In the genomic region with DNA sequence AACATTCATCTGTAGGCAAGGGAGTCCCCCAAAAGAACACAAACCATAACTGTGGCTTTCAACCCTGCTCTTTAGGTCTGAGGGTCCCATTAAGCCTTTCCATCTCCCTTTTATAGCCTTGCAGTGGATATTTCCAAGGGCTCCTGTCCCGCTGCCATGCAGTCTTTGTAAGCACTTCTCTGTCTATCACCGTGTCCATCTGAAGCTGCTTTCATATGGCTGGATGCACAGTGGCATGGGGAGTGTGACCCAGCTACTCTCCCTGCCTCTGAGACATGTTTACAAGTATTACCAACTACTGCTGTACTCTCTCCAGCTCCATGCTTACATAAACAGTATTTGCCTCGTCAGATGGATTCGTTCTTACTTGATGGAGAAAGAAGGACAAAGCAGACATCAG, we compare ENCODE assay signal across 33 mouse cellular contexts.
"Had no signal": no experiment of that assay in that cellular context is flagged by ENCODE, and none has a peak within 500 bp of the region (broad histone marks: within the 10 kb centered on the region; RNA-seq: fewer than 3 reads in every experiment).

No protein-coding gene starts in this region.

- H3K4me2 ChIP-seq: heart, embryonic 11.5 days; heart, embryonic 12.5 days; heart, embryonic 13.5 days; heart, embryonic 15.5 days; hindbrain, embryonic 12.5 days; hindbrain, embryonic 13.5 days; hindbrain, embryonic 14.5 days; hindbrain, embryonic 15.5 days; intestine, embryonic 15.5 days; kidney, embryonic 15.5 days had no signal

- H3K9ac ChIP-seq: heart, embryonic 12.5 days; heart, embryonic 13.5 days; heart, embryonic 15.5 days; hindbrain, embryonic 12.5 days; hindbrain, embryonic 13.5 days; hindbrain, embryonic 14.5 days; hindbrain, embryonic 15.5 days; intestine, embryonic 15.5 days; kidney, embryonic 15.5 days had no signal

- H3K27me3 ChIP-seq: heart, embryonic 12.5 days; heart, embryonic 13.5 days; heart, embryonic 15.5 days; hindbrain, embryonic 12.5 days; hindbrain, embryonic 13.5 days; hindbrain, embryonic 15.5 days; intestine, embryonic 15.5 days; kidney, embryonic 15.5 days had no signal

- H3K9me3 ChIP-seq: heart, embryonic 12.5 days; heart, embryonic 13.5 days; heart, embryonic 15.5 days; hindbrain, embryonic 10.5 days; hindbrain, embryonic 12.5 days; hindbrain, embryonic 13.5 days; hindbrain, embryonic 15.5 days; intestine, embryonic 15.5 days; kidney, embryonic 15.5 days had no signal

- H3K4me1 ChIP-seq: hindbrain, embryonic 10.5 days; hindbrain, embryonic 12.5 days; hindbrain, embryonic 13.5 days; intestine, embryonic 15.5 days had no signal

- H3K27ac ChIP-seq: heart, embryonic 15.5 days; hindbrain, embryonic 10.5 days; hindbrain, embryonic 12.5 days; hindbrain, embryonic 13.5 days; hindbrain, embryonic 14.5 days; hindbrain, embryonic 15.5 days; hindbrain, postnatal 0 days; intestine, embryonic 15.5 days; kidney, embryonic 15.5 days; kidney, postnatal 0 days; layer of hippocampus, adult 2 months; left cerebral cortex, adult 2 months had no signal

- DNase-seq: heart, postnatal 14 days; heart, postnatal 36 days; heart, postnatal 4 days; kidney, adult 11 months; kidney, adult 18-20 months; kidney, adult 8-10 months; kidney, adult 9 months; kidney, postnatal 10 days; kidney, postnatal 14 days; kidney, postnatal 25 days; kidney, postnatal 36 days; kidney, postnatal 4 days; layer of hippocampus, adult 9-11 months; layer of hippocampus, postnatal 36 days had no signal

- H3K4me3 ChIP-seq: heart, embryonic 12.5 days; heart, embryonic 13.5 days; heart, embryonic 15.5 days; hindbrain, embryonic 10.5 days; hindbrain, embryonic 12.5 days; hindbrain, embryonic 13.5 days; hindbrain, embryonic 15.5 days; intestine, embryonic 15.5 days; kidney, embryonic 15.5 days; layer of hippocampus, adult 2 months; left cerebral cortex, adult 2 months had no signal

- ATAC-seq: hindbrain, embryonic 16.5 days; hindbrain, postnatal 0 days; inflammation-experienced regulatory T-cells, adult 6 months; intestine, embryonic 15.5 days; intestine, embryonic 16.5 days; intestine, postnatal 0 days had no signal
